9 mouse cellular contexts compared by ENCODE assay signal in the genomic region with DNA sequence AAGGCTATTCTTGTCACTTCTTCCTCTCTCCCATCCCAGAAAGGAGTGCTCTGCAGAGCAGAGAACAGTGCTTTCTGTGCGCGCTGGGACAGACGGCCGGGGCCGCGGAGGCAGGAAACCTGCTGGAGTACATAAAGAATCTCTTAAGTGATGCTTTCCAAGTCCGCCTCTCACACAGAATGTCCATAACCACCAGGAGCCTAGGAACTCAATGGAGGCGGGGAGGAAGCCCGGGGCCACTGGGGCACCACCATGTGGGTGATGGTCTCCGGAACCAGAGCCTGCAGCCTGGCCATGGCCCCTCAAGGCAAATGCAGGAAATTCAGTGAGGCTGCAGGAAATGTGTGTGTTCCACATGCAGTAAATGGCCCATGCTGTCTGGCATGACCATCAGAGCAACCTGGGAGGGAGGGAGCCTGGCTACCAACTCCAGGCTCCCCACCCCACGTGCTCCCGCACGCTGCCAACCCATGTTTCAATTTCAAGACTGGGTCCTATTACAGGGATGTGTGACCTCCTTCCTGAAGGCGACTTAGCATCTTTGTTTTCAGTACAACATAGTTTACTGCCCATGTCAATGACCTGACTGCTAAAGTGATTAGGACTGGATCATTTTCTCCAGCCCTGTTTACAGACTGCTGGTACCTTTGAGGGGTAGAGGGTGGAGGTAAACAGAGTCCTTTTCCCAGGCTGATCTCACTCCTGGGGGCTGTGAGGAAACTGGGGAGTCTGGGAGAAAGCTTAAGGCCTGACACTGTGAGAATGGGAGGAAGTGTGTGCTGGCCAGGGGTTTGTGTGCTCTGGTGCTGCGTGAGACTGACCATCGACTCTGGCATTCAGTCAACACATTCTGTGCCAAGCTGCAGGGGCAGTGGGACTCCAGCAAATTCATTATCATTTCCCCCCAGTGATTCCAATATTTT. TPM values are rescaled to one million over a fixed set of nuclear protein-coding genes. Genes with fewer than 3 reads are reported as not detected.
DNase-seq lines count a peak whose midpoint lies in the region; ATAC-seq and TF ChIP-seq lines count a peak whose summit lies in the region.
"Had no signal": no experiment of that assay in that cellular context is flagged by ENCODE, and none has a peak within 500 bp of the region (broad histone marks: within the 10 kb centered on the region; RNA-seq: fewer than 3 reads in every experiment).

No protein-coding gene starts in this region.

- TF ChIP-seq EP300 in stomach, postnatal 0 days (optimal IDR thresholded peaks at IDR 0.05) = no peak

- H3K9ac ChIP-seq in stomach, postnatal 0 days (ENCODE audit: low read length) = no peak overlapping the region

- H3K27me3 ChIP-seq in megakaryocyte, embryonic 14.5 days (replicated peaks) = no peaks in the 10 kb centered on the region
- H3K27me3 ChIP-seq in stomach, postnatal 0 days (ENCODE audit: control insufficient read depth, insufficient read depth, low read length) = no peaks in the 10 kb centered on the region

- H3K4me2 ChIP-seq in stomach, postnatal 0 days (replicated peaks; ENCODE audit: low read depth) = no peak overlapping the region

- H3K27ac ChIP-seq in stomach, postnatal 0 days (replicated peaks) = peak overlapping the region; percentile 45; the same call in 1 of the 2 replicates

- ATAC-seq in megakaryocyte, adult 5-6 weeks (ENCODE audit: poor library complexity, severe bottlenecking) = no peak
- ATAC-seq in stomach, postnatal 0 days (ENCODE audit: low FRiP score, low TSS enrichment) = no peak; the same call in 1 of the 2 replicates
- no peak for ATAC-seq in erythroblast, adult 5-6 weeks (replicated peaks; ENCODE audit: low FRiP score, poor library complexity, severe bottlenecking)

- peak overlapping the region; percentile 5 for H3K4me3 ChIP-seq in megakaryocyte, embryonic 14.5 days (replicated peaks)
- no peak overlapping the region for H3K4me3 ChIP-seq in stomach, postnatal 0 days (ENCODE audit: low read depth, low read length)

- 51% methylated on average over 16 of the region's 16 CpGs for WGBS in stomach, postnatal 0 days

- TF ChIP-seq CTCF in stomach, postnatal 0 days (IDR thresholded peaks at IDR 0.05; ENCODE audit: low read depth) = no peak

- H3K4me1 ChIP-seq in megakaryocyte, embryonic 14.5 days = peaks cover 31% of the 10 kb centered on the region
- H3K4me1 ChIP-seq in stomach, postnatal 0 days (replicated peaks; ENCODE audit: control insufficient read depth, insufficient read depth) = no peaks in the 10 kb centered on the region

- no peaks in the 10 kb centered on the region for H3K9me3 ChIP-seq in megakaryocyte, embryonic 14.5 days
- H3K9me3 ChIP-seq in stomach, postnatal 0 days (ENCODE audit: control insufficient read depth, low read length) = no peaks in the 10 kb centered on the region

- DNase-seq in frontal cortex, adult 2 months (ENCODE audit: extremely low spot score in 1 of 2, low spot score in 1 of 2) = peak; percentile 31 to 69
- no peak for DNase-seq in frontal cortex, postnatal 10 days (ENCODE audit: low spot score in 2 of 2)
- peak; percentile 52 for DNase-seq in kidney, postnatal 14 days
- no peak for DNase-seq in stomach, postnatal 0 days (ENCODE audit: low spot score)
- no peak for DNase-seq in urinary bladder, adult 2 months (ENCODE audit: low spot score)

- H3K36me3 ChIP-seq in megakaryocyte, embryonic 14.5 days (replicated peaks; ENCODE audit: low read length) = peaks cover 37% of the 10 kb centered on the region
- H3K36me3 ChIP-seq in stomach, postnatal 0 days (ENCODE audit: control insufficient read depth, insufficient read depth, low read length) = peaks cover 14% of the 10 kb centered on the region

RNA-seq across cellular contexts. Expression of a gene that starts 11.5 kb away (rescaled TPM):
- polyA plus RNA-seq in frontal cortex, adult 2 months (2012; rRNA removed) = 1,744 and 2,160 TPM in 2 replicates
- polyA plus RNA-seq in megakaryocyte, embryonic 14.5 days (2012; ENCODE audit: insufficient read depth, low replicate concordance) = 1,012 and 1,066 TPM in 2 replicates
- 96.9 and 102 TPM in 2 replicates for total RNA-seq in megakaryocyte, adult 5-6 weeks (2015)
- total RNA-seq in megakaryocyte, adult 5-6 weeks (2017) = 31.5 and 33.7 TPM in 2 replicates
- polyA plus RNA-seq in stomach, postnatal 0 days (2015; fragmentation: Nextera tagmentation; extraction: Ambion mirVana) = 560 and 572 TPM in 2 replicates
- 36.8 and 50.1 TPM in 2 replicates for total RNA-seq in erythroblast, adult 5-6 weeks (2015; ENCODE audit: low replicate concordance)
- 7.5 and 11.2 TPM in 2 replicates for total RNA-seq in erythroblast, adult 5-6 weeks (2017; ENCODE audit: low replicate concordance)
- 482 and 493 TPM in 2 replicates for polyA plus RNA-seq in urinary bladder, adult 2 months (2012; rRNA removed)

RNA-seq across cellular contexts. Expression of a gene that starts 12.2 kb away (rescaled TPM):
- polyA plus RNA-seq in frontal cortex, adult 2 months (2012; rRNA removed) = 104 and 109 TPM in 2 replicates
- 159 and 504 TPM in 2 replicates for polyA plus RNA-seq in megakaryocyte, embryonic 14.5 days (2012; ENCODE audit: insufficient read depth, low replicate concordance)
- 80.2 and 90.4 TPM in 2 replicates for total RNA-seq in megakaryocyte, adult 5-6 weeks (2015)
- total RNA-seq in megakaryocyte, adult 5-6 weeks (2017) = 293 and 315 TPM in 2 replicates
- 139 and 147 TPM in 2 replicates for polyA plus RNA-seq in stomach, postnatal 0 days (2015; fragmentation: Nextera tagmentation; extraction: Ambion mirVana)
- total RNA-seq in erythroblast, adult 5-6 weeks (2015; ENCODE audit: low replicate concordance) = 14.6 and 17.3 TPM in 2 replicates
- 60.2 and 75.8 TPM in 2 replicates for total RNA-seq in erythroblast, adult 5-6 weeks (2017; ENCODE audit: low replicate concordance)
- 161 and 200 TPM in 2 replicates for polyA plus RNA-seq in urinary bladder, adult 2 months (2012; rRNA removed)

RNA-seq across cellular contexts. Expression of a gene that starts 33.7 kb away (rescaled TPM):
- polyA plus RNA-seq in frontal cortex, adult 2 months (2012; rRNA removed) = 5.0 and 5.6 TPM in 2 replicates
- polyA plus RNA-seq in megakaryocyte, embryonic 14.5 days (2012; ENCODE audit: insufficient read depth, low replicate concordance) = 0.84 and 0.93 TPM in 2 replicates
- 0.04 TPM in 1 of 2 replicates, not detected in the other for total RNA-seq in megakaryocyte, adult 5-6 weeks (2015)
- total RNA-seq in megakaryocyte, adult 5-6 weeks (2017) = 0.07 and 0.16 TPM in 2 replicates
- polyA plus RNA-seq in stomach, postnatal 0 days (2015; fragmentation: Nextera tagmentation; extraction: Ambion mirVana) = 30.7 and 37.7 TPM in 2 replicates
- total RNA-seq in erythroblast, adult 5-6 weeks (2015; ENCODE audit: low replicate concordance) = 0.21 and 0.58 TPM in 2 replicates
- 0.09 and 0.14 TPM in 2 replicates for total RNA-seq in erythroblast, adult 5-6 weeks (2017; ENCODE audit: low replicate concordance)
- 75.8 and 96.6 TPM in 2 replicates for polyA plus RNA-seq in urinary bladder, adult 2 months (2012; rRNA removed)

RNA-seq across cellular contexts. Expression of a gene that starts 51.3 kb away (rescaled TPM):
- polyA plus RNA-seq in frontal cortex, adult 2 months (2012; rRNA removed) = 0.28 TPM in 1 of 2 replicates, not detected in the other
- polyA plus RNA-seq in megakaryocyte, embryonic 14.5 days (2012; ENCODE audit: insufficient read depth, low replicate concordance) = not detected in 2 replicates
- not detected in 2 replicates for total RNA-seq in megakaryocyte, adult 5-6 weeks (2015)
- not detected in 2 replicates for total RNA-seq in megakaryocyte, adult 5-6 weeks (2017)
- polyA plus RNA-seq in stomach, postnatal 0 days (2015; fragmentation: Nextera tagmentation; extraction: Ambion mirVana) = not detected in 2 replicates
- total RNA-seq in erythroblast, adult 5-6 weeks (2015; ENCODE audit: low replicate concordance) = not detected in 2 replicates
- not detected in 2 replicates for total RNA-seq in erythroblast, adult 5-6 weeks (2017; ENCODE audit: low replicate concordance)
- polyA plus RNA-seq in urinary bladder, adult 2 months (2012; rRNA removed) = not detected in 2 replicates
- polyA plus RNA-seq: C2C12 had no signal

RNA-seq across cellular contexts. Expression of a gene that starts 53.9 kb away (rescaled TPM):
- 0.04 TPM in 1 of 2 replicates, not detected in the other for polyA plus RNA-seq in frontal cortex, adult 2 months (2012; rRNA removed)
- polyA plus RNA-seq in megakaryocyte, embryonic 14.5 days (2012; ENCODE audit: insufficient read depth, low replicate concordance) = 0.12 TPM in 1 of 2 replicates, not detected in the other
- not detected in 2 replicates for total RNA-seq in megakaryocyte, adult 5-6 weeks (2015)
- total RNA-seq in megakaryocyte, adult 5-6 weeks (2017) = not detected in 2 replicates
- polyA plus RNA-seq in stomach, postnatal 0 days (2015; fragmentation: Nextera tagmentation; extraction: Ambion mirVana) = 0.10 TPM in 1 of 2 replicates, not detected in the other
- not detected in 2 replicates for total RNA-seq in erythroblast, adult 5-6 weeks (2015; ENCODE audit: low replicate concordance)
- not detected in 2 replicates for total RNA-seq in erythroblast, adult 5-6 weeks (2017; ENCODE audit: low replicate concordance)
- not detected in 2 replicates for polyA plus RNA-seq in urinary bladder, adult 2 months (2012; rRNA removed)
- polyA plus RNA-seq: C2C12 had no signal

Comparison
In these comparisons a context has a peak if more than half of its experiments do, and no peak if none do; other contexts are left out.
1. DNase-seq: peak in frontal cortex, adult 2 months (2 of 2) and kidney, postnatal 14 days (single experiment); none in frontal cortex, postnatal 10 days (0 of 2), stomach, postnatal 0 days (single experiment) and urinary bladder, adult 2 months (single experiment).